Mouse (Mus musculus) myocyte (in vitro differentiated cells): ENCODE results near the gene Sdccag8.

Experiments used
- E2F4 ChIP-seq: IDR thresholded peaks from one replicate; pipeline ENCODE4 v1.6.1; 2011; ENCODE audit warnings: mild to moderate bottlenecking, control low read depth, moderate library complexity; ENCODE audit not compliant: insufficient read depth
- MAX ChIP-seq: IDR thresholded peaks from one replicate; pipeline ENCODE4 v1.6.1; 2011; ENCODE audit warnings: low read depth, mild to moderate bottlenecking, control low read depth
- POLR2A ChIP-seq: IDR thresholded peaks from one replicate; pipeline ENCODE4 v1.6.1; 2011; ENCODE audit warnings: low read depth, mild to moderate bottlenecking, control low read depth, moderate library complexity; ENCODE audit not compliant: insufficient read length
- SRF ChIP-seq: IDR thresholded peaks from one replicate; pipeline ENCODE4 v1.6.1; 2011; ENCODE audit warnings: low read depth; ENCODE audit not compliant: control insufficient read depth, insufficient read length
- TCF12 ChIP-seq: IDR thresholded peaks from one replicate; pipeline ENCODE4 v1.6.1; 2011; ENCODE audit warnings: mild to moderate bottlenecking, control low read depth; ENCODE audit not compliant: poor library complexity, insufficient read depth, severe bottlenecking
- TCF3 ChIP-seq: IDR thresholded peaks from one replicate; pipeline ENCODE4 v1.6.1; 2011; ENCODE audit warnings: low read depth, control low read depth; ENCODE audit not compliant: insufficient read length
- USF1 ChIP-seq: IDR thresholded peaks from one replicate; pipeline ENCODE4 v1.6.1; 2011; ENCODE audit warnings: low read depth, mild to moderate bottlenecking, control low read depth, moderate library complexity

DNA sequence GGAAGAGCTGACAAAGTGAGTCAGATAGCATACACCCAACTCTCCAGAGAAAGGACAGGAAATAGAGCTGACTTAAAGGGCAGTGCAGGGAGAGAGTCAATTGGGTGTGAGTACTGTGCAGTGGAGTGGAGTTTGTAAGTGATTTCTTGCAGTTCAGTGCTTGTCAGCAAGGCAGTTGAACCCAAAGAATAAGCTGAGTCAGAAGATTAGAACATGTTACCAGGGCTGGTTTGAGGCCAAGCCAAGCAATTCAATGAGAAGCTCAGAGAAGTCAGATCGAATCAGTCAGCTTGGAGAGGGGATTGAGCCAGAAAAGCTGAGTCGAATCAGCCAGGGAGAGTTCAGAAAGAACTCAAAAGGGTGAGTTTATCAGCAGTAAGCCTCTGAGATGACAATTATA, 247.3 kb downstream of the Sdccag8 start:
- TF ChIP-seq POLR2A (no peak), SRF (no peak), MAX (no peak), TCF12 (no peak), USF1 (no peak), TCF3 (no peak), E2F4 (no peak)
